Mouse (Mus musculus) lung, embryonic 16.5 days (tissue): ENCODE data around the gene Isyna1. TPM values are rescaled to one million over a fixed set of nuclear protein-coding genes. Genes with fewer than 3 reads are reported as not detected.

ENCODE experiments used
- ATAC-seq: fragments of 200-750 bp; cut with Nextera tagmentation; 2 replicates; pipeline ENCODE4 v1.8.0; 2017; ENCODE audit warnings: low read depth, mild to moderate bottlenecking, moderate library complexity
- H3K27ac ChIP-seq: fragments of 300-500 bp; sonication (generic); 2 replicates; pipeline ENCODE4 v1.5.1; 2014; ENCODE audit warnings: mild to moderate bottlenecking, control low read depth, low read length
- H3K27me3 ChIP-seq: fragments of 300-500 bp; sonication (generic); 2 replicates; pipeline ENCODE4 v1.6.1; 2014; ENCODE audit warnings: low read depth, low read length, mixed read lengths; ENCODE audit not compliant: control insufficient read depth, insufficient read depth
- H3K36me3 ChIP-seq: fragments of 300-500 bp; sonication (generic); 2 replicates; pipeline ENCODE4 v1.6.1; 2014; ENCODE audit warnings: low read length; ENCODE audit not compliant: control insufficient read depth, insufficient read depth
- H3K4me1 ChIP-seq: fragments of 300-500 bp; sonication (generic); replicated peaks from 2 replicates; pipeline ENCODE4 v1.6.1; 2014; ENCODE audit warnings: low read length, mixed read lengths; ENCODE audit not compliant: control insufficient read depth, insufficient read depth
- H3K4me2 ChIP-seq: fragments of 300-500 bp; sonication (generic); 2 replicates; pipeline ENCODE4 v1.6.1; 2014; ENCODE audit warnings: low read depth, low read length, control low read depth
- H3K4me3 ChIP-seq: fragments of 300-500 bp; sonication (generic); 2 replicates; pipeline ENCODE4 v1.5.1; 2014; ENCODE audit warnings: mild to moderate bottlenecking, low read length, control low read depth
- H3K9ac ChIP-seq: fragments of 300-500 bp; sonication (generic); 2 replicates; pipeline ENCODE4 v1.6.1; 2014; ENCODE audit warnings: low read length, control low read depth
- H3K9me3 ChIP-seq: fragments of 300-500 bp; sonication (generic); 2 replicates; pipeline ENCODE4 v1.6.1; 2016; ENCODE audit warnings: low read length; ENCODE audit not compliant: control insufficient read depth
- WGBS: fragments of 180-500 bp; shearing (Covaris S2); extraction: QIAGEN DNeasy Blood & Tissue Kit; methylation state at CpG from one replicate; pipeline ENCODE4 v1.1.7; 2014; 5-methylcytosine and 5-hydroxymethylcytosine counted together
- polyA plus RNA-seq: library from polyadenylated mRNA; unstranded; fragments of >200 nt; fragmentation: Nextera tagmentation; extraction: Ambion mirVana; gene quantifications from 2 replicates; pipeline ENCODE4 v1.2.1, GENCODE M21; 2015

Gene Isyna1
- polyA plus RNA-seq, 1 experiment from 2014 or later = 121 TPM

DNA sequence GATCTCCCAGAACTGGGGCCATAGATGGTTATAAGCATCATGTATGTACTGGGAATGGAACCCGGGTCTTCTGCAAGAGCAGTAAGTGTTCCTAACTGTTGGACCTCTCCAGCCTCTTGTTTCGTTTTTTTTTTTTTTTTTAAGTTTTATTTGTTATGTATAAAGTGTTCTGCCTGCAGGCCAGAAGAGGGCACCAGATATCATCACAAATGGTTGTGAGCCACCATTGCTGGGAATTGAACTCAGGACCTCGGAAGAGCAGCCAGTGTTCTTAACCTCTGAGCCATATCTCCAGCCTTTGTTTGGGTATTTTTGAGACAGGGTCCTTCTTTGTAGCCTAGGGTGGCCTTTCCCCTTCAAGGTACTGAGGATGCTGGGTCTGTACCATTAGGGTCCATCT, 35.2 kb upstream of the Isyna1 start:
- Histone ChIP-seq H3K4me1 (peaks cover 43% of the 10 kb centered on the region), H3K36me3 (no peaks in the 10 kb centered on the region), H3K9me3 (no peaks in the 10 kb centered on the region), H3K9ac (no peak overlapping the region), H3K27ac (no peak overlapping the region), H3K27me3 (no peaks in the 10 kb centered on the region), H3K4me3 (no peak overlapping the region), H3K4me2 (no peak overlapping the region)
- ATAC-seq = no peak
- WGBS = 73% methylated on average over 3 of the region's 3 CpGs

DNA sequence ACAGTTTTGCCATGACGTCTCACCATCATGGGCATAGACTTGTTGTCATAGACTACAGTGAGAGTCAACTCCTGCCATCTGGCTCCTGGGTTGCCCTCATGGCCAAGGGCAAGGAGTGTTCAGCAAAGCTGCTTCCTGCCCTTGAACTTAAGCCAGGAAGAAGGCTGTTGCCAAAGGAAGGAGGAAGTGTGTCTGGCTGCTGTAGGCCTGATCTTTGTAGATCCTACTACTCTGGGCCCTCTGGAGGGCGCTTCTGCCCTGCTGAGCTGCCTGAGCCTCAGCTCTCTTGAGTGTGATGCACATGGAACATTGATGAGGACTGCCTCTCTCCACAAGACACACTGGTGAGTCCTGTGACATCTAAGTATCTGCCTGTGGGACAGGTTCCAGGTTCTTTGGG, 34.1 kb upstream of the Isyna1 start:
- Histone ChIP-seq H3K27ac (no peak overlapping the region), H3K4me3 (no peak overlapping the region), H3K9ac (no peak overlapping the region), H3K4me2 (no peak overlapping the region), H3K36me3 (no peaks in the 10 kb centered on the region), H3K27me3 (no peaks in the 10 kb centered on the region), H3K9me3 (no peaks in the 10 kb centered on the region), H3K4me1 (peaks cover 46% of the 10 kb centered on the region)
- 58% methylated on average over 2 of the region's 2 CpGs for WGBS
- ATAC-seq = peak; percentile 47; the same call in 1 of the 2 replicates

DNA sequence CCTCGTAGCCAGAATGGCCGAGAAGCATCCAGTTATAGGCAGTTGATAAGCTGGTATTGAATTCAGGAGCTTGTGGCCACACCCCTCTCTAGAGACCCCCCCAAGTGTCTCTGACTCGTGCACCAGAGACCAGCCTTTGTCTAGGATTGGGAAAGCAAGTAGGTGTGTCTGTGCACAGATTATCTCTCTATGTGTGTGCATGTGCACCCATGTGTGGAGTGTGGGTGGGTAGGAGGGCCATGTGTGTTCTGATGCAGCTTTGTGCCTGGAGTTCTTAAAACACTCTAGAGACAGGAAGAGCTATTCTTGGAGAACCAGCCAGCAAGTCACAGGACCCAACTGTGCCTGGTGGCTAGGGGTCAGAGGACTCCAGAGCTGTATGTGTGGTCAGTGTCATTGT, 33.6 kb upstream of the Isyna1 start:
- peak; percentile 11; the same call in 1 of the 2 replicates for ATAC-seq

DNA sequence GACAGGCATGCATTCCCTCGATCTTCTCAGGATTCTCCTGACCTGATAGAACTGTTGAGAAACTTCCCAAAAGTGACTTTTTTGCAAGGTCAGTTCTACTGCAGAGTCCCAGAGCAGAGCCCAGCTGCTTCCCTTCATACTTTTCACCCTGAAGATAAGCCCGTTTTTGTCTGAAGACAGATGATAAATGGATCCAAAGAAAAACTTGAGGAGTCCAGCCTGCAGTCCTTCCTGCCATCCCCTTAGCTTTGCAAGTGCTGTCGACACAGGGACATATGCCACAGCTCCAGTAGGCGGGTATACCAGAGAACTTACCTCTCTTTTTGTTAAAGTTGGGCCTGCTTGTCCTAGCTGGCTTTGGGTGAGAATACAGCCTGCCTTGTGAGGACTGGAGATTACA, 32.8 kb upstream of the Isyna1 start:
- no peaks in the 10 kb centered on the region for H3K36me3 ChIP-seq
- peak overlapping the region; percentile 17; the same call in 1 of the 2 replicates for H3K27ac ChIP-seq
- no peak overlapping the region for H3K4me2 ChIP-seq
- WGBS = 34% methylated on average over 4 of the region's 4 CpGs
- no peaks in the 10 kb centered on the region for H3K27me3 ChIP-seq
- peaks cover 52% of the 10 kb centered on the region for H3K4me1 ChIP-seq
- ATAC-seq = 0 out of 2 replicates have a peak, but pooled peaks have one; percentile 6
- no peak overlapping the region for H3K4me3 ChIP-seq
- H3K9me3 ChIP-seq = no peaks in the 10 kb centered on the region
- no peak overlapping the region for H3K9ac ChIP-seq

More for the DNA sequence above, 33.6 kb upstream of the Isyna1 start:
- Histone ChIP-seq H3K27ac (no peak overlapping the region), H3K36me3 (no peaks in the 10 kb centered on the region), H3K27me3 (no peaks in the 10 kb centered on the region), H3K9ac (no peak overlapping the region), H3K4me1 (peaks cover 50% of the 10 kb centered on the region), H3K4me3 (no peak overlapping the region), H3K4me2 (no peak overlapping the region), H3K9me3 (no peaks in the 10 kb centered on the region)
- 63% methylated on average over 3 of the region's 3 CpGs for WGBS

DNA sequence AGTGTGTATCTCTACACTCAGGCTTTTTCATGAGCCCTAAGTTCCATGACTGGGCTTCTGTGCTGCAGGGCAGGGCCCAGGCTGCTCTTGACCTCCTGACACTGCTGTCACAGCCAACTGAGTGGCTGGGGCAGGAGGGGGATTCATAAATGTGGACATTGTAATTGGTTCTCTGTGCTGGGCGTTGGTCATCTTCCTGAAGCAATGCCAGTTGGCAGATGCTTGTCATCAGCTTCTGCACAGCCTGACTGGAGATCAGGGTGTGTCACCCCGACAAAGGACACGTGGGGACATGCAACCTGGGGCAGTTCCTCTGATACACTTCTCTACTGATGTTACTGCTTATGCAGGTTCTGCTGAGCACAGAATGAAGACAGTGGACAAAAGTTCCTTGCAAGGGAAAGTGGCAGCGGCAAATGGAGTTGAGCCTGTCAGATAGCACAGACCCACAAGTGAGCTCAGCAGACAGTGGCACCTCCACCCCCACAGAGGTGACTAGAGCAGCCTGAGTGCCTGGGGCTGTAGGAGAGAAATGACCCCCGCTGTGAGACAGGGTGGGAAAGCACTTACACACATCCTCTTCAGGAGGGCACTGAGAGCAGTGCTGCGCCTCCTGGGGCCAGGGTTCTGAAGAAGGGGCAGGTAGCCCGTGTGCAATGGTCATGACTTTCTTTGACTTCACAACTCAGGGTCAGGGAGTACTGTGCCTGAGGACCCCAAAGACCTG, 32.2 kb upstream of the Isyna1 start:
- Histone ChIP-seq H3K27ac (no peak overlapping the region; the same call in 1 of the 2 replicates), H3K4me2 (no peak overlapping the region), H3K4me1 (peaks cover 52% of the 10 kb centered on the region), H3K9ac (no peak overlapping the region), H3K9me3 (no peaks in the 10 kb centered on the region), H3K36me3 (no peaks in the 10 kb centered on the region), H3K4me3 (no peak overlapping the region), H3K27me3 (no peaks in the 10 kb centered on the region)
- 42% methylated on average over 7 of the region's 7 CpGs for WGBS
- no peak for ATAC-seq

DNA sequence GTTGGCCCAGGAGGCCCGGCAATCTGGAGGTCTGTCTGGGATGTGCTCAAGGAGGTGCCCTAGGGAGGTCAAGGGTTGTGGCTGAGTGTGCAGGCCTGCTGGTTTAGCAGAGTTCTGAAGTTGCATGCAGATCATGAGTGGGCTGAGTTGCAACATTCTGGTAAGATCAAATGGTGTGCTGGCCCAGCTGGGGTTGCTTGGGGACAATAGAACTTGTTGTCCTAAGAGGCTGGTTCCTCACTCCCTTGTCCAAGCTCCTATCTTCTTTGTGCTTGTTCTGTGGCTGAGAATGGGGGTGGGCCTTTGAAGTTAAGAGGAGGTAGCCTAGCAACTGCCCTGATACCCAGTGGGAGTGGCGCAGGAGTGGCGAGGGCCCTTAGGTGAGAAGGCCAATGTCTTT, 31.4 kb upstream of the Isyna1 start:
- WGBS = 66% methylated on average over 3 of the region's 3 CpGs
- Histone ChIP-seq H3K9ac (no peak overlapping the region), H3K27me3 (no peaks in the 10 kb centered on the region), H3K4me3 (no peak overlapping the region), H3K36me3 (no peaks in the 10 kb centered on the region), H3K4me1 (peaks cover 52% of the 10 kb centered on the region), H3K27ac (no peak overlapping the region), H3K4me2 (no peak overlapping the region), H3K9me3 (no peaks in the 10 kb centered on the region)
- ATAC-seq = 0 out of 2 replicates have a peak, but pooled peaks have one; percentile 16

DNA sequence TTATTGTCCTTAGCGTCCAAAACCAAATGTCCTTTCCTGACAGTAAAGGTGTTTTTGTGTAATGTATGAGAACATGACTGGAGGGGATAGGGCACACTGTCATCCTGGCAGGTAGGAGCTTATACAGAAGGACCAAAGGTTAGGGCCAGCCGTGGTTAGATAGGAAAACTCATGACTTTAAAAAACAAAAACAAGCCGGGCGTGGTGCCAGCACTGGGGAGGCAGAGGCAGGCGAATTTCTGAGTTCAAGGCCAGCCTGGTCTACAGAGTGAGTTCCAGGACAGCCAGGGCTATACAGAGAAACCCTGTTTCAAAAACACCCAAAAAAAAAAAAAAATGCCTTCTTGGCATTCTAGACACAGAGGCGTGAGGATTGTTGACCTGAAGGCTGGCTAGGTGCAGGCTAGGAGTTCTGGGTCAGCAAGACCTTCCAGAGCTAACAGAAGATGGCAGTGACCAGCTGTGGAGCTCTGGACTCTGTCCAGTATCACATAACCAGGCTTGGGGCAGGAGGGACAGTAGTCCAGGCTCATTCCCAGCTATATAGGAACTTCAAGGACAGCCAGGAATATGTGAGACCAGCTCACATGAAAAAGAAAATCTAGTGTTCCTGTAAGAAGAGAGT, 30.3 kb upstream of the Isyna1 start:
- ATAC-seq = no peak
- H3K4me2 ChIP-seq = no peak overlapping the region
- H3K27ac ChIP-seq = no peak overlapping the region
- H3K27me3 ChIP-seq = no peaks in the 10 kb centered on the region
- 79% methylated on average over 6 of the region's 6 CpGs for WGBS
- H3K4me3 ChIP-seq = no peak overlapping the region
- H3K4me1 ChIP-seq = peaks cover 47% of the 10 kb centered on the region
- H3K9me3 ChIP-seq = no peaks in the 10 kb centered on the region
- no peaks in the 10 kb centered on the region for H3K36me3 ChIP-seq
- no peak overlapping the region for H3K9ac ChIP-seq

DNA sequence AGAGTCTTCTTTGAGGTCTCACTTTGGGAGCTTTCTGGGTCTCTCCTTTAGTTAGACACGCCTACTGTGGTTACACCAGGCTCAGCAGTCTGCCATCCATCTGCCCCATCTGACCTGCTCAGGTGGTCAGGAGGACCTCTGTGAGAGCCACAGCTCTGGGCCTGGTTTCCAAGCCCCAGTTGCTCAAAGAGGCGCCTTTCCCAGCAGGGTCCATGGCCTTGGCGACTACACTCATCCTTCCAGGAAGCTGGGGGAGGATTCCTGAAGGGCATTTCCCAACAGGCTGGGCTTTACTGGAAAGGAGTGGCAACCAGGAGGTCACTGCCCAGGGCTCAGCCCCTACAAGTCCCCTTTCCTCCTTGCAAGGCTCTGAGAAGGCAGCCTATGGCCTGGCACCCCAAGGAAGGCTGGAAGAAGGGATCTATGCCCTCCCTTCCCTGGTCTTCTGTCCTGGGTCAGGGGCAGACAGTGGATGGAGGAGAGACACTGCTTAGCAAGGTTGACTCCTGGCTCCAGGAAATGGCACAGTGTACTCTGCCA, 29.4 kb upstream of the Isyna1 start:
- Histone ChIP-seq H3K9ac (no peak overlapping the region), H3K9me3 (no peaks in the 10 kb centered on the region), H3K4me1 (peaks cover 42% of the 10 kb centered on the region), H3K27me3 (no peaks in the 10 kb centered on the region), H3K36me3 (no peaks in the 10 kb centered on the region), H3K4me3 (no peak overlapping the region), H3K27ac (no peak overlapping the region; the same call in 1 of the 2 replicates), H3K4me2 (no peak overlapping the region)
- 70% methylated on average over 3 of the region's 3 CpGs for WGBS
- ATAC-seq = no peak

DNA sequence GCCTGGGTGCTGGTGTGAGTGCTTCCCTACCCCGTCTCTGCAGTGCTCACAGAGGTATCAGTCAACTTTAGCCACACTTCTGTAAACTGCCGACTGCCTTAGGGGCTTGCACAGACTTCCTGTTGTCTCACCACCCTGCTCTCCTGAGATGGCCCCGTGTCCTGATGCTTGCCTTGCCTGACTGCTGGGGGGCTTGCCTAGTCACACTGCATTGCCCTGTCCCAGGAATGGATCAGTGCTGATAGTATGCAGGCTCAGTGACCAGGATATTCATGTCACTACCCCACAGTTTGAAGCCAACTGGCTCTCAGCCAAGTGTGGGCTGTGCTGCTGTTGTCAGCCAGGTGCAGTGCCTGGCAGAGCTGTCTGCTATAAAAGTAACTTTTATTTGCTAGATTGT, 28.6 kb upstream of the Isyna1 start:
- H3K4me2 ChIP-seq = no peak overlapping the region
- no peaks in the 10 kb centered on the region for H3K9me3 ChIP-seq
- no peaks in the 10 kb centered on the region for H3K36me3 ChIP-seq
- peaks cover 34% of the 10 kb centered on the region for H3K4me1 ChIP-seq
- H3K9ac ChIP-seq = no peak overlapping the region
- H3K27ac ChIP-seq = no peak overlapping the region
- ATAC-seq = no peak
- H3K27me3 ChIP-seq = no peaks in the 10 kb centered on the region
- 35% methylated on average over 3 of the region's 3 CpGs for WGBS
- H3K4me3 ChIP-seq = no peak overlapping the region
